7 mouse cellular contexts compared by ENCODE assay signal in genomic region chr2:28525219-28525942, GRCm38 (mm10). TPM values are rescaled to one million over a fixed set of nuclear protein-coding genes. Genes with fewer than 3 reads are reported as not detected.
DNase-seq lines count a peak whose midpoint lies in the region; ATAC-seq and TF ChIP-seq lines count a peak whose summit lies in the region.

No protein-coding gene starts in this region.

- H3K9me3 ChIP-seq in embryonic facial prominence, embryonic 14.5 days (ENCODE audit: control insufficient read depth, low read length) = no peaks in the 10 kb centered on the region
- H3K9me3 ChIP-seq in heart, embryonic 16.5 days (replicated peaks; ENCODE audit: control insufficient read depth, low read length) = no peaks in the 10 kb centered on the region
- H3K9me3 ChIP-seq in kidney, postnatal 0 days (replicated peaks; ENCODE audit: low read length) = no peaks in the 10 kb centered on the region

- WGBS in embryonic facial prominence, embryonic 14.5 days = 23% methylated on average over 10 of the region's 11 CpGs
- WGBS in heart, embryonic 16.5 days = 22% methylated on average over 11 of the region's 11 CpGs
- WGBS in kidney, postnatal 0 days = 23% methylated on average over 11 of the region's 11 CpGs

- peak; percentile 55 for DNase-seq in ES-CJ7 (ENCODE audit: low read depth, low spot score)
- peak; percentile 80 for DNase-seq in adrenal gland, postnatal 10 days
- peak; percentile 86 for DNase-seq in embryonic facial prominence, embryonic 14.5 days (ENCODE audit: low spot score)
- peak; percentile 67 for DNase-seq in kidney, postnatal 0 days (ENCODE audit: low spot score)
- peak; percentile 77 for DNase-seq in lung, postnatal 14 days
- DNase-seq in retina, embryonic 14.5 days (ENCODE audit: low spot score) = peak; percentile 85

- no peaks in the 10 kb centered on the region for H3K27me3 ChIP-seq in embryonic facial prominence, embryonic 14.5 days (replicated peaks; ENCODE audit: control insufficient read depth, insufficient read depth, low read length)
- H3K27me3 ChIP-seq in heart, embryonic 16.5 days (ENCODE audit: control insufficient read depth, insufficient read depth, low read length) = no peaks in the 10 kb centered on the region
- H3K27me3 ChIP-seq in kidney, postnatal 0 days (ENCODE audit: insufficient read depth, low read length) = no peaks in the 10 kb centered on the region

- no peaks in the 10 kb centered on the region for H3K36me3 ChIP-seq in embryonic facial prominence, embryonic 14.5 days (ENCODE audit: control insufficient read depth, insufficient read depth, low read length)
- H3K36me3 ChIP-seq in heart, embryonic 16.5 days (ENCODE audit: control insufficient read depth, insufficient read depth) = no peaks in the 10 kb centered on the region
- no peaks in the 10 kb centered on the region for H3K36me3 ChIP-seq in kidney, postnatal 0 days (ENCODE audit: insufficient read depth, low read length)

- TF ChIP-seq CTCF in kidney, postnatal 0 days (IDR thresholded peaks at IDR 0.05; ENCODE audit: low read depth) = no peak

- H3K9ac ChIP-seq in embryonic facial prominence, embryonic 14.5 days (ENCODE audit: low read depth, low read length) = peak overlapping the region; percentile 28; the same call in 1 of the 2 replicates
- peak overlapping the region; percentile 57; the same call in 1 of the 2 replicates for H3K9ac ChIP-seq in heart, embryonic 16.5 days (ENCODE audit: low read length)
- H3K9ac ChIP-seq in kidney, postnatal 0 days (ENCODE audit: low read depth, low read length) = no peak overlapping the region

- H3K4me1 ChIP-seq in embryonic facial prominence, embryonic 14.5 days (ENCODE audit: control insufficient read depth, insufficient read depth, low read length) = peaks cover 21% of the 10 kb centered on the region
- H3K4me1 ChIP-seq in heart, embryonic 16.5 days (ENCODE audit: control insufficient read depth, insufficient read depth, low read length) = peaks cover 36% of the 10 kb centered on the region
- H3K4me1 ChIP-seq in kidney, postnatal 0 days (replicated peaks; ENCODE audit: insufficient read depth, low read length) = peaks cover 32% of the 10 kb centered on the region; the same call in 1 of the 2 replicates

- peak overlapping the region; percentile 8; the same call in 1 of the 2 replicates for H3K4me2 ChIP-seq in embryonic facial prominence, embryonic 14.5 days (ENCODE audit: low read depth, low read length)
- no peak overlapping the region for H3K4me2 ChIP-seq in heart, embryonic 16.5 days (ENCODE audit: low read depth, low read length)
- no peak overlapping the region for H3K4me2 ChIP-seq in kidney, postnatal 0 days (ENCODE audit: low read length)

- peak overlapping the region; percentile 72 for H3K27ac ChIP-seq in embryonic facial prominence, embryonic 14.5 days (replicated peaks; ENCODE audit: low read depth, low read length)
- peak overlapping the region; percentile 77 for H3K27ac ChIP-seq in heart, embryonic 16.5 days (ENCODE audit: low read length)
- H3K27ac ChIP-seq in kidney, postnatal 0 days = peak overlapping the region; percentile 69

- ATAC-seq in embryonic facial prominence, embryonic 14.5 days (ENCODE audit: low read depth) = peak; percentile 56
- ATAC-seq in heart, embryonic 16.5 days (replicated peaks; ENCODE audit: extremely low read depth, insufficient read depth, low FRiP score) = peak; percentile 45
- ATAC-seq in kidney, postnatal 0 days (replicated peaks; ENCODE audit: low FRiP score, low read depth) = peak; percentile 80; the same call in 1 of the 2 replicates

- H3K4me3 ChIP-seq in embryonic facial prominence, embryonic 14.5 days (ENCODE audit: low read depth, low read length) = no peak overlapping the region
- H3K4me3 ChIP-seq in heart, embryonic 16.5 days (ENCODE audit: low read length) = no peak overlapping the region
- no peak overlapping the region for H3K4me3 ChIP-seq in kidney, postnatal 0 days (replicated peaks; ENCODE audit: low read depth, low read length)

RNA-seq across cellular contexts. Expression of gene Ralgds, which starts 12.5 kb away (rescaled TPM):
- 10 to 100 TPM; 31.5 to 47.4 TPM for total RNA-seq in adrenal gland, postnatal 10 days (2021)
- 59.3 and 67.5 TPM in 2 replicates for polyA plus RNA-seq in embryonic facial prominence, embryonic 14.5 days (2014; fragmentation: Nextera tagmentation; extraction: Ambion mirVana)
- polyA plus RNA-seq in heart, embryonic 16.5 days (2015; fragmentation: Nextera tagmentation; extraction: Ambion mirVana) = 21.2 and 22.3 TPM in 2 replicates
- 16.0 and 18.1 TPM in 2 replicates for polyA plus RNA-seq in kidney, postnatal 0 days (2015; fragmentation: Nextera tagmentation; extraction: Ambion mirVana)

RNA-seq across cellular contexts. Expression of gene Gm10134, which starts 19.5 kb away (rescaled TPM):
- total RNA-seq in adrenal gland, postnatal 10 days (2021) = 1 to 10 TPM; 2.6 to 3.2 TPM
- polyA plus RNA-seq in embryonic facial prominence, embryonic 14.5 days (2014; fragmentation: Nextera tagmentation; extraction: Ambion mirVana) = 2.7 TPM in 1 of 2 replicates, not detected in the other
- polyA plus RNA-seq in heart, embryonic 16.5 days (2015; fragmentation: Nextera tagmentation; extraction: Ambion mirVana) = 1.3 and 1.4 TPM in 2 replicates
- polyA plus RNA-seq in kidney, postnatal 0 days (2015; fragmentation: Nextera tagmentation; extraction: Ambion mirVana) = 10.2 and 11.1 TPM in 2 replicates

RNA-seq across cellular contexts. Expression of gene Gbgt1, which starts 28.7 kb away (rescaled TPM):
- total RNA-seq in adrenal gland, postnatal 10 days (2021) = 1 to 10 TPM; 4.3 to 5.4 TPM
- polyA plus RNA-seq in embryonic facial prominence, embryonic 14.5 days (2014; fragmentation: Nextera tagmentation; extraction: Ambion mirVana) = 1.3 and 1.7 TPM in 2 replicates
- 0.43 and 1.1 TPM in 2 replicates for polyA plus RNA-seq in heart, embryonic 16.5 days (2015; fragmentation: Nextera tagmentation; extraction: Ambion mirVana)
- 2.4 and 3.8 TPM in 2 replicates for polyA plus RNA-seq in kidney, postnatal 0 days (2015; fragmentation: Nextera tagmentation; extraction: Ambion mirVana)

RNA-seq across cellular contexts. Expression of gene Cel, which starts 37.8 kb away (rescaled TPM):
- total RNA-seq in adrenal gland, postnatal 10 days (2021) = under 1 TPM in 1 of 2 experiments, not detected in 1; 0.15 TPM
- not detected in 2 replicates for polyA plus RNA-seq in embryonic facial prominence, embryonic 14.5 days (2014; fragmentation: Nextera tagmentation; extraction: Ambion mirVana)
- polyA plus RNA-seq in heart, embryonic 16.5 days (2015; fragmentation: Nextera tagmentation; extraction: Ambion mirVana) = 0.30 TPM in 1 of 2 replicates, not detected in the other
- not detected in 2 replicates for polyA plus RNA-seq in kidney, postnatal 0 days (2015; fragmentation: Nextera tagmentation; extraction: Ambion mirVana)

RNA-seq across cellular contexts. Expression of gene Mrps2, which starts 57.5 kb away (rescaled TPM):
- 10 to 100 TPM; 64.6 to 75.6 TPM for total RNA-seq in adrenal gland, postnatal 10 days (2021)
- 50.5 and 55.5 TPM in 2 replicates for polyA plus RNA-seq in embryonic facial prominence, embryonic 14.5 days (2014; fragmentation: Nextera tagmentation; extraction: Ambion mirVana)
- 52.0 and 52.7 TPM in 2 replicates for polyA plus RNA-seq in heart, embryonic 16.5 days (2015; fragmentation: Nextera tagmentation; extraction: Ambion mirVana)
- polyA plus RNA-seq in kidney, postnatal 0 days (2015; fragmentation: Nextera tagmentation; extraction: Ambion mirVana) = 51.9 and 54.1 TPM in 2 replicates
